Mouse (Mus musculus) forebrain, embryonic 16.5 days (tissue): ENCODE measurements around the gene Doc2b. TPM values are rescaled to one million over a fixed set of nuclear protein-coding genes. Genes with fewer than 3 reads are reported as not detected.

Source experiments
- ATAC-seq: fragments of 200-750 bp; cut with Nextera tagmentation; 2 replicates; pipeline ENCODE4 v1.8.0; 2017; ENCODE audit warnings: mild to moderate bottlenecking, moderate library complexity
- H3K27ac ChIP-seq: fragments of 300-500 bp; sonication (generic); 2 replicates; pipeline ENCODE4 v1.5.1; 2014; ENCODE audit warnings: low read length, control low read depth
- H3K27me3 ChIP-seq: fragments of 300-500 bp; sonication (generic); replicated peaks from 2 replicates; pipeline ENCODE4 v1.6.1; 2014; ENCODE audit warnings: low read length; ENCODE audit not compliant: control insufficient read depth, insufficient read depth
- H3K36me3 ChIP-seq: fragments of 300-500 bp; sonication (generic); 2 replicates; pipeline ENCODE4 v1.6.1; 2014; ENCODE audit not compliant: control insufficient read depth, insufficient read depth
- H3K4me1 ChIP-seq: fragments of 300-500 bp; sonication (generic); replicated peaks from 2 replicates; pipeline ENCODE4 v1.6.1; 2014; ENCODE audit warnings: low read length; ENCODE audit not compliant: control insufficient read depth, insufficient read depth
- H3K4me2 ChIP-seq: fragments of 300-500 bp; sonication (generic); 2 replicates; pipeline ENCODE4 v1.6.1; 2014; ENCODE audit warnings: mild to moderate bottlenecking, low read length, control low read depth
- H3K4me3 ChIP-seq: fragments of 300-500 bp; sonication (generic); replicated peaks from 2 replicates; pipeline ENCODE4 v1.5.1; 2014; ENCODE audit warnings: mild to moderate bottlenecking, low read length, control low read depth
- H3K9ac ChIP-seq: fragments of 300-500 bp; sonication (generic); replicated peaks from 2 replicates; pipeline ENCODE4 v1.6.1; 2014; ENCODE audit warnings: low read depth, low read length, control low read depth
- H3K9me3 ChIP-seq: fragments of 300-500 bp; sonication (generic); 2 replicates; pipeline ENCODE4 v1.6.1; 2016; ENCODE audit warnings: low read length; ENCODE audit not compliant: control insufficient read depth
- WGBS: fragments of 180-500 bp; shearing (Covaris S2); extraction: QIAGEN DNeasy Blood & Tissue Kit; methylation state at CpG from one replicate; pipeline ENCODE4 v1.1.7; 2014; 5-methylcytosine and 5-hydroxymethylcytosine counted together
- polyA plus RNA-seq: library from polyadenylated mRNA; unstranded; fragments of >200 nt; fragmentation: Nextera tagmentation; extraction: Ambion mirVana; gene quantifications from 2 replicates; pipeline ENCODE4 v1.2.1, GENCODE M21; 2015

The Doc2b gene
- polyA plus RNA-seq = 2.3 and 3.0 TPM in 2 replicates

DNA sequence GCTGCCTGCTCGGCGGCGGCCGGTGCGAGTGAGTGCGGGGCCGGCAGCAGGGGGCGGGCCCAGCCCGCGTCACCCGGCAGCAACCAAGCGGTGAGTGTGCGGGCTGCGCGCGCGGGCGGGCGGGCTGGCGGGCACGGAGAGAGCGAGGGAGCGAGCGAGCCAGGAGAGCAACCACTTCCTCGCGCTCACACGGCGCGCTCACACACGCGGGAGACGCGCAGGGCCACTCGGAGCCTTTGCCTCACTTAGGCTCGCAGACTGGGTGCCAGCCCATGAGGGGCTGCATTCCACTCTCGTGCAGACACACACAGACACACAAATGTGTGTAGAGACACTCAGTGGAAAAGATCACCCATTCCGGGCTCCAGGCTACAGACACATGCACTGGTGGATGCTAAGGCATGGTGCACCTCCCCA lies at the start of gene Doc2b:
Gene Doc2b (minus strand): TSS at position 21 of the 417 bp plus-strand sequence.
- Histone ChIP-seq H3K9ac (peak within 1 kb of the TSS; percentile 57), H3K36me3 (no peaks in the 10 kb centered on the region), H3K4me1 (peaks cover 8% of the 10 kb centered on the region), H3K27ac (no peak within 1 kb of the TSS), H3K4me2 (peak within 1 kb of the TSS; percentile 61), H3K4me3 (peak within 1 kb of the TSS; percentile 58), H3K27me3 (peaks cover 26% of the 10 kb centered on the region), H3K9me3 (no peaks in the 10 kb centered on the region)
- WGBS = 5% methylated on average over 30 of the region's 37 CpGs
- peak; percentile 95 for ATAC-seq

DNA sequence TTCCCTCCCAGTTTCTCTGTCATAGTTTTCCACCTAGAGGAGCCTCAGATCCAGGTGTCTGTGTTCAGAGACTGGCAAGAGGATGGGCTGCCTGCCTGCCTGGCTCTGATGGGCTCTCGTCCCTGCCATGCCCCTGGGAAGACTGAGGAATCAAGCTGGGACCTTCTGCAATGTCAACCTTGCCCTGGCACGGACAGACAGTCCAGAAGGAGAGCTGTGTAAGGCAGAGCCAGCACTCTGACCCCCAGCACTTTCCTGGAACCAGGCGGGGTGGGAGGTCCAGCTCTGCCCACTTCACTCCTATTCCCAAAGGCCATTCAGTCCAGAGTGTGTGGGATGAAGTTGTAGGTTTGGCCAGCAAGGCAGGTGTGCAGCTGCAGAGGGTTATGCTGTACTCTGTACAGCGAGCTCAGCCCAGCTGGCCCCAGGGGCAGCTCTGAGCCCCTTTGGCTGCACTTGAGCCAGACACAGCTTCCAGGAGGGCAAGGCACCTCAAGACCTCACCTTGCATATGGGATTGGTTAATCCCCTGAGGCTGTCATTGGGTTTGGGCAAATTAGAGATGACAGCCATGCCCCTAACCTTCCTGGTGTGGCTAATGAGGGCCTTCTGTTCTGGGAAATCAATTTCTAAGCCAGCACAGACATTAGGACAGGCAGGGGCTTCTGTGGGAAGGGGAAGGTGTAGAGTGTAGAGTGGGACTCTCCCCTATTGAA lies 47.2 kb upstream of the Doc2b start:
- Histone ChIP-seq H3K27ac (no peak overlapping the region), H3K9me3 (no peaks in the 10 kb centered on the region), H3K4me1 (peaks cover 25% of the 10 kb centered on the region), H3K4me2 (no peak overlapping the region), H3K27me3 (no peaks in the 10 kb centered on the region), H3K36me3 (no peaks in the 10 kb centered on the region), H3K4me3 (no peak overlapping the region), H3K9ac (no peak overlapping the region)
- ATAC-seq = no peak
- WGBS = 77% methylated on average over 4 of the region's 4 CpGs

DNA sequence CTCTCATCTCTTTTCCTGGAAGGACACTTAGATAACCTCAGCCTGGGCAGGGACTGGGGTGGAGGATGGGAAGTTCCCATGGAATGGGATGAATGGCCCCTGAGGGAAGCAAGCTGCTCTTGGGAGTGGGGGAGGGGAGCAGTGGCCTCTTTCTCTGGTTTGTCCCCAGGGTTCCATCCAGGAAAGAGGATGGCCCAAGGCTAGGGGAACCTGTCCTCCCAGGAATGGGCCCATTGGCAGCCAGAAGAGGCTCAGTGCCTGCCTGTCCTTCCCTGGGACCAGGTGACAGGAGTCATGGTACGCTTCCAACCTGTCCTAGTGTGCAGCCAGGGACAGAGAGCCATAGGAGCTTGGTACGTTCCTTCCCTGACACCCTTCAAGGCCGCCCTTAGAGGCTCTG lies 45.7 kb upstream of the Doc2b start:
- Histone ChIP-seq H3K36me3 (no peaks in the 10 kb centered on the region), H3K9me3 (no peaks in the 10 kb centered on the region), H3K27me3 (no peaks in the 10 kb centered on the region), H3K4me2 (no peak overlapping the region), H3K27ac (no peak overlapping the region), H3K4me1 (peaks cover 25% of the 10 kb centered on the region), H3K4me3 (no peak overlapping the region), H3K9ac (no peak overlapping the region)
- WGBS = 70% methylated on average over 3 of the region's 3 CpGs
- ATAC-seq = no peak

DNA sequence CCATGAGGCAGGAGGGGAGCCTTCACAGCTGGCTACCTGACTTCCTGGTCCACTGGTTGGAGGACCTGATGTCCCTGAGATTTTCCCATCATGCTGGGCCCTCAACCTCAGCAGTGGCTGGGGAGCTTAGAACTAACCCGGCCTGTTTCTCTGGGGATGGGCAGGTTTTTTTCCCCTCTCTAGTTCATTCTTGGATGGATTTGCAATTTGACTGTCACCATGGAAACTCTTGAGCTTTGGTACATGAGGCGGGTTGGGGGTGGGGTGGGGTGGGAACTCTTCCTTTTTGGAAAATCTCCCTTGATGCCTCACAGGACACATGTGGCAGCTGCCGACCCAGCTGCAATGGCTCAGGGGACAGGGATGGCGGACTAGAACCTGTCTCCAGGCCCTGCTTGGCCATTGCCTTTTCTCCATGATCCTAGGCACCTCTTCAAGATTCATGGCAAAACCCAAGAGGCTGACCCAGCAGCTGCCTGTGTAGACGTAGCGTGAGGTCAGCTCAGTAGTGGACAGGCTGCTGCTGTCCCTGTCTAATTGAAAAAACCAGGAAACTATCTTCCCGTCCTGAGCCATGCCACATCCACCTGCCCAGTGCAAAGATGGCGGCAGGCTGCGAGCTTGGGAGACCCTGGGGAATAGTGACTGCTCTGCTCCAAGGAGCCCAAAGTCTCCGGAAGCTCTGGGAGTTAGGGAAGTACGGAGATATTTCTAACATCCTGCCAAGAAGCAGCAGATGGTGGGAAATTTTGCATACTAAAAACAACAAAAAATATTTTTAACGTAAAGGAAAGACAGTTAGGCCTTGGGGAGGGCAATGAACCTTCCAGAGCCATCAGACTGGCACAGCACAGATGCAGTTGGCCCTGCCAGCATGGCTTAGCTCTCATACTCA lies 43.9 kb upstream of the Doc2b start:
- Histone ChIP-seq H3K9me3 (no peaks in the 10 kb centered on the region), H3K4me1 (peaks cover 14% of the 10 kb centered on the region), H3K27ac (no peak overlapping the region), H3K4me2 (no peak overlapping the region), H3K9ac (no peak overlapping the region), H3K4me3 (no peak overlapping the region), H3K27me3 (no peaks in the 10 kb centered on the region), H3K36me3 (no peaks in the 10 kb centered on the region)
- ATAC-seq = no peak
- 72% methylated on average over 12 of the region's 12 CpGs for WGBS

DNA sequence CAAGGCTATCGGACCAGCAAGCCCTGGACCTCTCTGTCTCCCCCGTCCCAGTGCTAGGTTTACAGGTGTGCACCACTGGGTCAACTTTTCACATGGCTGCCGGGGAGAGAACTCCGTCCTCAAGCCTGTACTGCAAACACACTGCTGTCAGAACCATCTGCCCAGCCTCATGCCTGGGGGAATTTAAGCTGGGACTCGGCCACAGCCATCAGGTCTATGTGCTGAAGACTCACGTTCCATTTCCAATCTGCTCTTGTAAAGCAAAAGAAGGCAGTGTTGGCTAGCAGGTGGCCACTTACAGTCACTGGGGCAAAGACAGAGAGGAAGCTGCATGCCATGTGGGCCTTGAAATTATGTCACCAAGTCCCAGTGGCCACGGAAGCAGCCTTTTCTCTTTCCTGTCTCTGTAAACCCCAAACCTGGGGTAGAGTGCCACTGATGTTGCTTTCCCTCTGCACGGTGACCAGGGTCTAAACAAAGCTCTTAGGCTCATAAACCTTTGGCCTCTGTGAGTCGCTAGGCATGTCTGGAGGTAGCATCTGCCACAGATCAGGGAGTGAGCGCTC lies 43.1 kb upstream of the Doc2b start:
- no peak overlapping the region for H3K4me3 ChIP-seq

DNA sequence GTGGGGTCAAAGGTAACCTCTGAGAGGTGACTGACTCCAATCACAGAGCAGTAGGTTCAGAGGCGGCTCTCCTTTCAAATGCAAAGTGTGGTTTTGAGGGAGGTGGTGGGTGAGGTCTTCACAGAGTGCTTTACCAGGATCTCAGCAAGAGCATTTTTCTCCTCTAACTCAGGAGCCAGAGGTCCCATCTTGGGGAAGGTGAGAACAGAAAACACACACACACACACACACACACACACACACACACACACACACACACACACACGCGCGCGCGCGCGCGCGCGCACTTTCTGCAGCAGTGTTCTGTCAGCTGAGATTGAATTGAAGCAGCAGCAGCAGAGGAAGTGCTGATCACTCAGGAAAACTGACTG lies 40.4 kb upstream of the Doc2b start:
- no peak overlapping the region for H3K4me3 ChIP-seq
- no peak overlapping the region for H3K4me2 ChIP-seq
- no peak overlapping the region for H3K27ac ChIP-seq
- no peak for ATAC-seq
- no peaks in the 10 kb centered on the region for H3K27me3 ChIP-seq
- no peaks in the 10 kb centered on the region for H3K9me3 ChIP-seq
- no peaks in the 10 kb centered on the region for H3K36me3 ChIP-seq
- peaks cover 14% of the 10 kb centered on the region for H3K4me1 ChIP-seq
- WGBS = 68% methylated on average over 11 of the region's 11 CpGs
- no peak overlapping the region for H3K9ac ChIP-seq

More for the DNA sequence above, 43.1 kb upstream of the Doc2b start:
- no peak overlapping the region for H3K27ac ChIP-seq
- H3K27me3 ChIP-seq = no peaks in the 10 kb centered on the region
- H3K4me2 ChIP-seq = no peak overlapping the region
- WGBS = 75% methylated on average over 10 of the region's 10 CpGs
- ATAC-seq = no peak
- no peaks in the 10 kb centered on the region for H3K36me3 ChIP-seq
- no peaks in the 10 kb centered on the region for H3K9me3 ChIP-seq
- H3K9ac ChIP-seq = no peak overlapping the region
- peaks cover 14% of the 10 kb centered on the region for H3K4me1 ChIP-seq

DNA sequence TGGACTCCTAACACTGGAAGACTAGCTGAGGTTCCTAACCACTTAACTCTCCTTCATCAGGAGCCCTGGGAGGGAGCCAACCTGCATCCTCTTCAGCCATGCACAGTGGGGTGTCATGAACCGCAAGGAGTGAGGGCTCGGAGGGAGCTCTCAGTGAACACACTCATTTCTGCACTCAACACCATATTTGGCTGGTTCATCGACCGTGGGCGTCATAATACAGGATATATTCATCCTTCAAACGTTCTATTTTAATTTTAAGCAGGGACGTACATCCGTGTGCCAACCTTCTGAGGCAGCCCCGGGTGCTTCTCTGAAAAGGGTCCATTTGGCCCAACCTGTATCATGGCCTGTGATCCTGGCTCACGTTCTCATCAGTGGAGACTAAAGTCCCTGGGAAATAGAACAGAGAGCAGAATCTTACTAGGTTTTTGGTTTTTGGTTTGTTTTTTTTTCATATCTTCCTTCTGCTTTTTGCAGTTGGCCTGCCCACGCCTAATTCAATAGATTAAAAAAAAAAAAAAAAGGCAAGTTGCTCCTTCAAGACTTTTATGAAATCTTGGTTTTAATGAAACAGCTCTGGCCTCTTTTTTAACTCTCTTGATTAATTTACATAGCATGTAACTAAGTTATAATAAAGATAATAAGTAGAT lies 39.9 kb upstream of the Doc2b start:
- H3K27ac ChIP-seq = no peak overlapping the region
- no peaks in the 10 kb centered on the region for H3K27me3 ChIP-seq
- H3K36me3 ChIP-seq = no peaks in the 10 kb centered on the region
- H3K4me2 ChIP-seq = no peak overlapping the region
- H3K4me1 ChIP-seq = peaks cover 14% of the 10 kb centered on the region
- no peak overlapping the region for H3K9ac ChIP-seq
- ATAC-seq = no peak
- no peaks in the 10 kb centered on the region for H3K9me3 ChIP-seq
- WGBS = 82% methylated on average over 11 of the region's 11 CpGs
- H3K4me3 ChIP-seq = no peak overlapping the region

DNA sequence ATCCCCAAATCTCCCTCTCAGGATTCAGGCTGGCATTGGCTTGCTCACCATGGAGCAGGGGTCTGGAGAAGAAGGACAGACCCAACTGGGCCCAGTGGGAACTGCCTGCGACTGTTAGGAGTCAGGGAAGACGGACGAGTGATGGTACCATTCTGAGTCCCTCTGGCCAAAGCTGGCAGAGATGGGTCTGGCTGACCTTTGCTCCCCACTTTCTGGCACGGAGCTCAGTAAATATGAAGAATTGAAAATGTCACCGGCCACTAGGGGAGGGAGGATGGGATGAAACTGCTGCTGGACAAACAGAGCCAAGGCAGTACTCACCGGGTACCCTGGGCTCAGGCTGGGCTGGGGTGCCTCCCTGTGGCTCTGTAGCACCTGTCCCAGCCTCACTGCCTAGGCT lies 37.2 kb upstream of the Doc2b start:
- Histone ChIP-seq H3K27me3 (no peaks in the 10 kb centered on the region), H3K9ac (no peak overlapping the region), H3K36me3 (no peaks in the 10 kb centered on the region), H3K4me3 (no peak overlapping the region), H3K27ac (no peak overlapping the region), H3K4me1 (no peaks in the 10 kb centered on the region), H3K9me3 (no peaks in the 10 kb centered on the region), H3K4me2 (no peak overlapping the region)
- no peak for ATAC-seq
- WGBS = 94% methylated on average over 6 of the region's 6 CpGs

DNA sequence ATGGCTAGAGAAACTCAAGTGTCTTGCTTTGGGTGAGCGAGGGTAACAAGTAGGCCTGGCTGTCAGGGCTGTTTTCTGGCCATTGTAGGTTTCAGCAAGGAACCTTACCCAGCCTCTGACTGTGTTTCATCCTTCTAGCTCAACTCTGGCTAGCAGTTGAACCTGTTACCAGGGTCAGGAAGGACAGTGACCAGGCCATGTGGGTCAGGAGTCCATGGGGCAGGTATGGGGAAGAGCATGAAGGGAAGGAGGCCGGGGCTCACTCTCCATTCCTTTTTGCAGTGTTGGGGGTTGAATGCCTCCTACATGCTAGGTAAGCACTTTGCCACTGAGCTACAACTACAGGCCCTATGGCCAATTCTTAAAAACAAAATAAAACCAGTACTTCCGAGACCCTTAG lies 34.5 kb upstream of the Doc2b start:
- Histone ChIP-seq H3K9me3 (no peaks in the 10 kb centered on the region), H3K27ac (no peak overlapping the region), H3K36me3 (no peaks in the 10 kb centered on the region), H3K27me3 (no peaks in the 10 kb centered on the region), H3K9ac (no peak overlapping the region), H3K4me2 (no peak overlapping the region), H3K4me1 (no peaks in the 10 kb centered on the region), H3K4me3 (no peak overlapping the region)
- 87% methylated on average over 3 of the region's 3 CpGs for WGBS
- no peak for ATAC-seq
